Mouse (Mus musculus) megakaryocyte, embryonic 14.5 days (primary cell): Measurements from ENCODE around the gene Slc18a2.

ENCODE experiments used
- FLI1 ChIP-seq: IDR thresholded peaks from 2 replicates; pipeline ENCODE4 v1.6.1; 2012; ENCODE audit warnings: low read length, inconsistent platforms, mixed read lengths
- GATA1 ChIP-seq: IDR thresholded peaks from 3 replicates; pipeline ENCODE4 v1.6.1; 2012; ENCODE audit warnings: mixed read lengths, low read length, inconsistent platforms, borderline replicate concordance

DNA sequence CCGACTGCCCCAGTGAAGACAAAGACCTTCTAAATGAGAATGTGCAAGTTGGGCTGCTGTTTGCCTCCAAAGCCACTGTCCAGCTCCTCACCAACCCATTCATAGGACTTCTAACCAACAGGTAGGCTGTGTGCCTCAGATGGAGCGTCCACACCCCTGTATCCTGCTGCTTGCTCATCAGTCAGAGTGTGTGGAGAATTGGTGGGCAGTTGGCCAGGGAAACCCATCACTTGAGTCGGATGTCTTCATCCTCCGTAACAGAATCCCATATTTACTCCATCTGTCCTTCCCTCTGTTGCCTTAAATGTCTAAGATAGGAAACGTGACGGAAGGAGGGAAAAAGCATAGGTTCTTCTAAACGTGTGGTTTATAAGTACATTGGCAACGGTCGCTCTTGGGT is 2.5 kb downstream of the Slc18a2 start:
- TF ChIP-seq GATA1: no peak
- TF ChIP-seq FLI1: no peak
